Mouse (Mus musculus) cerebellum, adult 18-20 months (tissue): Measurements from ENCODE around the gene Kansl3.

Experiments used
- DNase-seq, 2 experiments: peaks; one replicate each; pipeline ENCODE4 v3.0.0; 2021

Gene Kansl3

DNA sequence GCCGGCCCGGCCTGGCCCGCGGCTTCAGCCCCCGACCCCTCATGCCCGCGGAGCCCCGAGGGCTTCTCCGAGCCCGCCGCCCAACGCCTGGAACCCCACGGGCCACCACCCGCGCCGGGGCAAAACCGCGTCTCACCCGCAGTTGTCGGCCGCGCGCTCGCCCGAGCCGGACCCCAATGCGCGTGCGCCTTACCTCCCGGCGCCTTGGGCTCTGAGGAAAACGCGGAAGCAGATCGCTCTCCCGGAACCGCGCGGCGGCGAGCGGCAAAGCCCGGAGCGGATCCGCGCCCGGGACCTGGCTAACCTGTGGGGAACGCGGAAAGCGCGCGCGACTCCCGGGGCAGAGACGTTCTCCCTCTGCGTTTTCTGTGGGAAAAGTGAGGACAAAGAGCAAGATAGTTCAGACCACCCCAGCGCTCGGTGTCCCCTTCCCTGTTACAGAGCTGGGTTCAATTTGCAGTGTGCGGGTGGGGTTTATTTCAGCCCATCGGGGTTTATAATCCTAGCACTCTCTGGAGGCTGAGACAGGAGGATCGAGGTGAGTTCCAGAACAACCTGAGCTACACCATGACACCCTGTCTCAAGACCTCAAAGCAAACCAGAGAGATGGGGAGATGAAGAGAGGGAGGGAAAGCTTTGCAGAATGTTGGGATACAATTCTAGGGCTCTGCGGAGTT is at the start of gene Kansl3:
Gene Kansl3 (minus strand): TSS at position 213 of the 677 bp plus-strand sequence.
- DNase-seq, result peak; percentile 78 to 94

DNA sequence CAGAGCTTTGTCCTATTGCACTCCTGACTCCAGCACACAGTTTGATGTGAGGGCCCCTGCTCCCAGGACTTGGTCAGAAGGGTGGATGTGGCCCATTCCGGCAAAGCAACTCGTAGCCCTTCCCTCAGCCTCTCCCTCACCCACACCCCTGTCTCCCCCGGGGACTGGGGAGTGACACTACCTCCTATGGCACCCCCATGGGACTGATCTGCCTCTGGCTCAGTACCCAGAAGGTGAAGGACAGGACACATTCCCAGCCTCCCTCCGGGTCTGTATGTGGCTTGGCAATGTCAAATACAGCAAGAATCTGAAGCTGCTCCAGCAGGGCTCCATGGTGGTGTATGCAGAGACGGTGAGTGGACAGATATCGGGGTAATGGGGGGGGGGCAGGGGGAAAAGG is 35.5 kb upstream of the Kansl3 start:
- no peak for DNase-seq

DNA sequence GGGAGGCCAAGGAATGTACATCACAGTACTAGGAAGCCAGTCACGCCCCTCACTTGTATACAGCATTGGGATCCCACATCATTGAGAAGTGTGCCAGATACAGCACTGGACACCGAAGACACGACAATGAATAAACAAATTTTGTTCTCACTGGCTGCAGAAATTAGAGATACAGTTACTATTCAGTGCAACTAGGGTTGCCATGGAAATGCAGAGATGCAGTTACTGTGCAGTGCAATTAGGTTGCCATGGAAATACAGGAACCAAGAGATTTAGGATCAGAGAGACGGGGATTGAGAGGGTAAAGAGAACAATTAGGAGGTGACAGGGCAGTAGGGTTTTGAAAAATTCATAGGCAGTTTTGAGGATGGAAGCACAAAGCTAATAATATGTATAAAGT is 32.5 kb upstream of the Kansl3 start:
- no peak for DNase-seq

DNA sequence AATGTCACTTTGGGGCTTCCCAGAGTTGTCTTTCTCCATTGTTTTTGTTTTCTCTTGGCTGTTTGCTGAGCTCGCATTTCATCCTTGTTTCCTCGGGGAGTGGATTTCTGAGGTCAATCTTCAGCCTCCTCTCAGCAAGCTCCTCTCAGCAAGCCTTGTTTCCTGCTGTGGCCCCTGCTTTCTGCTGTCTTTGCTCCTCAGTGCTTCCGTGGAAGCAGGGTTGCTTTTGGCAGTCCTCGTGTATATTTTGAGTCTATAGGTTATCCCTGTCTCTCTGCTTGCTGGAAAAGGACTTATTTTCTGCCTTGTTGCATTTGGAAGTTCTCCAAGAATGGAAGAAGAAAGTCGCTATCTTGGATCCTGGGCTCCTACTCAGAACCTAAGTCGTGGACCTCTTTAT is 28.1 kb upstream of the Kansl3 start:
- no peak for DNase-seq

DNA sequence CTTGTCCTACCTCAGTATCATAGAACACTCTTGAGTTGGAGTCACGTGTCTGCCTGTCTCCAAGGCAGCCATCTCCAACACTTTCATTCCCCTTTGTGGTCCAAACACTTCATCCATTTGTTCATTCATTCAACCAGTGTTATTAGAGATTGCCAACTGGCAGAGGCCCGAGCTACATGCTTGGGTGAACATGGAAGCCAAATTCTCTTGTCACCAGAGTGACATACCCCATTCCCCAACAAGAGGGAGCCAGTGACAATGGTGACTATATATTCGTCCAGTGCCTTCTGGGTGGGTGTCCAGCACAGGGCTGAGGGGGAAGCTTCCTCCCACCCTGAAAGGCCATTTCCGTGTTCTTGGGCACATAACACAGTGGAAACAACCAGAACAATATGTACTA is 10.6 kb upstream of the Kansl3 start:
- no peak for DNase-seq

DNA sequence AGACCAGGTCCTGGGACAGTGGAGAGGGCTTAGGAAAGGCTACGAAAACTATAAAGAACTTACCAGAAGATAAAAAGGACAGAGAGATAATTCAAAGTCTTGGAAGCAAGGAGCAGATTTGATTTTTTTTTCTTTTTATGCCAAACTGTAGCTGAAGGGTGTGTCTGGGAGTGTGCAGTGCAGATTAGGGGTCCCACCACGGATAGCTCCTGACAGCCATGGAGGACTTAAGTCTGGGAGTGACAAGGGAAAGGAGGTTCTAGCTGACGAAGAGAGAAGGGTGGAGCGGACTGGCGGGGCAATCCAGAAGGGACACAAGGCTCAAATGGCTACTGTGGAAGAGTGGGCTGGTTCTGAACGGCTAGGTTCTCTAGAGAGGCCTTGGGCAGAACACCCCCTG is 9.9 kb upstream of the Kansl3 start:
- no peak for DNase-seq

DNA sequence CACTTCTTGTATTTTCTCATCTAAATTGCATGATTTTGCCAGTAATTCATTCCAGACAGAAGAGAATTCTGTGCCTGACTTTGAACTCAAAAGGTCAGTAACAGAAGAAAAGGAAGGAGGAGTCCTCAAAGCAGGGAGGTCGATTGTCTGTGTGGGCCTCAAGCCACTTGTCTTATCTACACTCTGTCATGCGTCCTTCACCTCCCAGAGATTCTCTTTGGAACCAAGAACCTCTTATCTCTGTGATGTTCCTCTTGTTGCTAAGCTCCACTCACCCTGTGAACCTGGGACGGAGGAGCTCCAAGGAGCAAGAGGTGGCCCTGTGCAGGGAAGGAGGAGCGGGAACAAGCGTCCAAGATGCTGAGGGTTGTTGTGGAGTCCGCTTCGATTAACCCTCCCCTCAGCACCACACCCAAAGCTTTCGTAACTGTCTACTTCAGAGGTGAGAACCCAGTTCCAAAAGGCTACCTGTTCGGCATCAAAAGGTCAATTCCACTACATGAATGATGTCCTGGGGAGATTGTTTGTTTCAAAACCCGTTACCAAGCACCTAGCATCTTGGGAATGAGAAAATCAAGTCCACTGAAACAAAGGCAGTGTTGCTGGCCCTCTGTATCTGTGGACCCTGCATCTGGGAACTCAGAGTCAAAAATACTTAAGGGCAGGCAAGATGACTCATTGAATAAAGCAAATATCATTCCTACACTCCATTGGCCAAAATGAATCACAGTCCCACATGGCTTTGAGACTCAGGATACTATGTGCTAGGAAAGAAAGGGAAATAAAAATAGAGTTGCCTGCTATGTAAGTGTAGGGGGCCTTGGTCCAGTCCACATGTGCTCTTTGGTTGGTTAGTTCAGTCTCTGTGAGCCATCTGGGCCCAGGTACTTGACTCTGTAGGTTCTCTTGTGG is 3.2 kb upstream of the Kansl3 start, which contains the start of gene Fer1l5:
Gene Fer1l5 (plus strand): TSS at position 358 of the 912 bp plus-strand sequence.
- DNase-seq, result no peak

DNA sequence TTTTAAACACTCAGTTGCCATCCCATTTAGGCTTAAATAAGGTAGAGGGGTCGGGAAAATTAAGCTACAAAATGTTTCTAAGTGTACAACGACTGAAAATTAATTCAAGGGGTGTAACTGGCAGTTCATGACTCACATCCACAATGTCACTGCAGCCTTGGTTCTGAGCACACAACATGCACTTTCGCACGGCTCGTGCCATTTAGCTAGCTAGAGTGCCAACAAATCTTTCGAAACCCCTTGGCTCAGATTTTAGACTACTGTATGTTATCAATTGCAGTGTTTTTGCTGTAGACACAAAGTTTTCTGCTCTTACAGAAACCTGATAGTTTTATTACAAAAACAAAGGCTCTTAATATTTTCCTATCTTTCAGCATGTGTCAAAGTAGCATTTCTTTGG is 1.9 kb upstream of the Kansl3 start:
- no peak for DNase-seq

DNA sequence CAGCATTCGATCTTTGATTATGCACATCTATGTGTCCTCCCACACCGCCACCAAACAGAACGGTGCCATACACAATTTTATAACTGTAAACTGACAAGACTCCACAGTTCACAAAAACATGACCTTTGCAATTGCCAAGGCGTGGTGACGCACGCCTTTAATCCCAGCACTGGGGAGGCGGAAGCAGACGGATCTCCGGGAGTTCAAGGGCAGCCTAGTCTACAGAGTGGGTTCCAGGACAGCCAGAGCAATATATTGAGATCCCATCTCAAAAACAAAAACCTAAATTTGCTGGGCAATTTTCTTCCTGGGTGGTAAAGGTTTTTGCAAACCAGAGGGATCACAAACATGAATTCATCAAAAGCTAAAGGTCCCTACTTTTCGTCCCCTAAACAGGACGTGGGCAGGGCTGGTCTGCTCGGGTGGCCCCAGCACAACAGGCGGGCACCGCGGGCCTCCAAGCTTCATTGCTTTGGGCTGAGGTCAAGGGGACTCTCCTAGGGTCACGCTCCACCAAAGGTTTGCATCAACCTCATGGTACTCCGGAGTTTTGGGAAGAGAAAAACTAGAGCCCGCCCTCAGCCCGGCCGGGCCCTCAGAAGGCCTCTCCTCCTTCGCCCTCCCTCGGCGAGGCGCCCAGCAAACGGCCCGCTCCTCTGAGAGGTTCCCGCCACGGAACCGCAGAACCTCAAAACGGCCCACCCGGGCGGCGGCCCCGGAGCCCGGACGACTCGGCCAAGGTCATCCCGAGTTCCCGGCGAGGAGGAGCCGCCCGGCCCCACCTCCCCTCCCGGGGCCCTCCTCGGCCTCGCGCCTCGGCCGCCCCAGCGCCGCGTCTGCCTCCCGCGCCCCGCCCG is 641 bp downstream of the Kansl3 start:
- DNase-seq, result peak; percentile 24 to 51

DNA sequence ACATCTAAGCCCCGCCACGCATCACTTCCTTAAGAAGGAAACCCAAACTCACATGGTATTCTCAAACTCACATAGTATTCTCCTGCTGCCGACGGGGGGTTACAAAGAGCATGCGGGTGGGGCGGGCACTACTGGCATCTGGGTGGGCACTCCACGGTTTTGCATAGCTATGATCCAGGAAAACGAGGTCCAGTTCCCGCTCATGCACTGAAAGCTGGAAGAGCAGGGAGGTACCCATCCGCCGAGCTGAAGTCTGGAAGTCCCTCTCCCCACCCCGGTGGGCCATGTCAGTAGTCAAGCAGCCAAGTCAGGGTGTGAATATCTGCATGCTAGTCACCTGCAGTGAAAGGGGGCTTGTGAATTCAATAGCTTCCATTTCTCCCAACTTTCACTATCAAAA is 1.3 kb downstream of the Kansl3 start:
- DNase-seq, result peak in 1 of 2 experiments; percentile 13

DNA sequence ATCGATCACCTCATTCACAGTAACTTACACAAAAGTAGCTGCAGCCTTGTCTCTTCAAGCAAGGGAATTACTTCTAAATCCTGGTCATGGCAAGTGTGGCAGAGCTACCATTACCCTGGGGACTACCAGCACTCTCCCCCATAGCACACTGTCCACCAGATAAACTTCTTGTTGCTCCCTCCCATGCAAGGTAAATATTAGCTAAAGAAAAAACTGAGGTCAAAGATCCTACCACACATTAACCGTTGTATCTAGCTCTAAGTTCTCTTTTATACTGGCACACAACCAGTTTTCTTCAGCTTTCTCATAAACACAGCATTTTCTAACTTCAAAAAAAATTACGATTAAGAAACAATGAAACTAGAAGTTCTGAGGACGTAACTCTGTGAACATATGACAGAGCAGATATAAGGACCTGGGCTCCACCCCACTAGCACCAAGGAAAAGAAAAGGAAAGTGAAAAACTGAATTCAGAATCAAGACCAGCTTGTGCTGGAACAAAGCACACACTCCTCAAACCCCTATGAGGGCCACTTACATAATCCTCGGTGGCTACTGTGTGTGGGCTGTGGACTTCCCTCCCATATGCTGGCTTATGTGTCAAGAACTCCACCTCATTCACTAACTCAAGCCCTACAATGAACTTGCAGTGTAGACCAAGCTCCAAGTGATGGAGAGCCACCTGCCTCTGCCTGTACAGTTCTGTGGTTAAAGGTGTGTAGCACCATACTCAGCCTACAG is 11.9 kb downstream of the Kansl3 start:
- DNase-seq, result no peak

DNA sequence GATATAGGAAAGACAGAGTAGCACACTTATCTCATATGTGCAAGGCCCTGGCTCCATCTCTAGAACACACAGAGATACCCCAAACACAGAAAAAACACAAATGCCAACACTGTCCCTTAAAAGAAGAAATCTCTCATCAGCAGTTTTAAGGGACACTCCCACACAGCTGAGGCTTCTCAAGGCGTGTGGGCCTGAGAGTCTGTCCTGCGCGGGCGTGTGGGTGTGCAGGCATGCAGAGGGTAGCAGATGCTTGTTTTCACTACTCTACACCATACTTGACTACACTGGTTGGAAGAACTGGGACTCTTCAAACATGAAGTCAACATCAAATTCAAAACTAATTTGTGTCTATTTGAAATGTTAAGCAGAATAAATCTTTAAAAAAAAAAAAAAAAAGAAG is 16.6 kb downstream of the Kansl3 start:
- DNase-seq, result no peak

DNA sequence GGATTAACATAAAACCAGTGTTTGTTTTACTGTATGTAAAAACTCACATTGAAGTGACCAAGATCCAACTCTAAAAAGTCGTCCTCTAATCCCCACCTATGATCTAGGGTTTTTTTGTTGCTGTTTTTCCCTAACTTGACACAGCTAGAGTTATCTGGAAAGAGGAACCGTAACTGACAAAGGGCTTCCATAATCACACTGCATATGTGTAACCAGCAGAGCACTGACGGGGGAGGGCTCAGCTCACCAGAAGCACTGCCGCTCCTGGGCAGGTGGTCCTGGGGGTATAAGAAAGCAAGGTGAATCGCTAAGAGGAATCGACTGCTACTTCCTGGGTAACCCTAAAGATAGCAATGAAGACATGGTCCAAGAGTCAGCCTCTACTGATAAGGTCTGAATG is 26.4 kb downstream of the Kansl3 start:
- no peak for DNase-seq

DNA sequence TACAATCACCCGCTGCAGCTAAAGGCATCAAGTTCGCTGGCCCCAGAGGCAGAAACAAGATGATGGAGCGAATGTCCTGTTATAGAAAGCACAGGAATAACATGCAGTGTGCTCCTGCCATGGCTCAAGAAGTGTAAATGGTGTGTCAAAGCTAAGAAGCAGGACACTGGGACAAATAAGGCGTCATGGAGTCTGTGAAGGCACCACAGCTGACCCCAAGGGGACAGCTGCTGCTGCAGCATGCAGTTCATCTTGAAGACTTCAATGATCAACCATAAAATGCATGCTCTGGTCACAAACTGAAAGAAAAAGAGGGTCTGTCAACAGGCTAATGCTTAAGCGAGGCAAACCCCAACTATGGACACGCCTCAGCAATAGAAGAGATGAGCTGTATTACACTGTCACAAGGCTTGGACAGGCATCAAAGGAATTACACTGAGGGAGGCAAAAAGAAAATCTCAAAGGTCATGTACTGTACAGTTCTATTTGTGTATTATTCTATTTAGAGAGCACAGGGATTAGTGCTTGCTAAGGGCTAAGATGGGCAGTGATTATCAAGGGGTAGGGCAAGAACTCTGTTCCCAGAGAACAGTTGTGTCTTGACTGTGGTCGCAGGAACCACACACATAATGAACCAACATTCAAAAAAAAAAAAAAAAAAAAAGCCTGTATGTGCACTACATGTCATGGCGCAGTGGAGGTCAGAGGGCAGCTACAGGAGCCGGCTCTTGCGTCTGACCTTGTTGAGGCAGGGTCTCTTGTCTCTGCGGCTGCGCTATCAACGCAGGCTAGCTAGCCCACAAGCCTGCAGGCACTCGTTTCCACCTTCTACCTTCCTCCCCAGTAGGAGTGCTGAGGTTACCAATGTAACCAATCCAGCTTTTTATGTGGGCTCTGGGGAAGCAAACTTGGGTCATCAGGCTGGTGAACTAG is 35.8 kb downstream of the Kansl3 start:
- no peak for DNase-seq

DNA sequence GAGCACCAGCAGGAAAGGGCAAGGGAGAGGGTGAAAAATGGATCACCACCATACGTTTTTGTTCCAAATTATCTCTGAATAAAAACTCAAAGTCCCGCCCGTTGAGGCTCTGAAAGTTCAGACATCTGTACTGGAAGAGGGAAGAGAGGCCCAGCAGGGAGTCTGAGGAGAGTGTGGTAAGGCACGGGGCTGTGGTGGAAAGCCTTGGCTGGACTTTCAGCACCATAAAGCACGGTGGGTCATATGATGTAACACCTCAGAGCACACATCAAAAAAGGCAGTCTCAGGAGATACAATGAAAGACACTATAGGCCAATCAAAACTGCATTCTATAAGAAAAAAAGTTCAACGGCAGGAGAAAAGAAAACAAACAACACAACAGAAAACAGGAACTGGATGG is 37.2 kb downstream of the Kansl3 start:
- DNase-seq, result no peak

DNA sequence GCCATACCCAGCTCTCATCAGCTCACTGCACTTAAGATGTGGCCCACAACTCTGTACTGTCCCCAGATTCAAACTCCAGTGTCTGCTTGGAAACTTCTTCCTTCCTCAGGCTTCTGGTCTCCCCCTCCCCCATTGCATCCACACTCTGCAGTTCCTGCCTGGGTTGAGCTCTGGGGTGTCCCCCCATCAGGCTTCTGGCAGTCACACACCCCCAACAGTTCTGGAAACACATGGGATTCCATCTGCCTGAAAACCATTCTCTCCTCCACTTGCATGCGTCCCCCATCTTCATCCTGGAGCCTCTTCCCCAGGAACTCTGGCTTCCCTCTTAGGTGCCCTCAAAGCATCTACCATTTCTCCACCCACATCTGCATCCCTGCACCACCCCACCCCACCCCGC is 42.2 kb downstream of the Kansl3 start:
- no peak for DNase-seq

DNA sequence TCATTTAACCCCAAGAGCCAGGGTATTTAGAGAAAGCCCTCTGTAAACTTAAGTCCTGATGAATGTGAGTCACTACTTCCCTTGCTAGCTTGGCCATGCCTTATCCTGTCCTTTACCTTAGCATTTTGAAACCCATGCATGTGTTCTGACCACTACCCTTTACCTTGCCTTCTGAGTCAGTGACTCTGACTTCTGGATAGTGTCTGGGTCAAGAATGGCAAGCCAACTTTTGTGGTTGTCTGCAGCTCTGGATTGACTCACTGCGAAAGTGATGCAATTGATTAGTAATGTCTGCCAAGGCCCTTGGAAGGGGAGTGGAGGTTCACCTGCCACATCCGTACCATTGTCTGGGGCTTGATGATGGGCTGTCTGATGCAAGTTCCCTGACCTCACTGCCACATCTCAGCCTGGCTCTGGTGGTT is 43.1 kb downstream of the Kansl3 start:
- DNase-seq, result no peak

DNA sequence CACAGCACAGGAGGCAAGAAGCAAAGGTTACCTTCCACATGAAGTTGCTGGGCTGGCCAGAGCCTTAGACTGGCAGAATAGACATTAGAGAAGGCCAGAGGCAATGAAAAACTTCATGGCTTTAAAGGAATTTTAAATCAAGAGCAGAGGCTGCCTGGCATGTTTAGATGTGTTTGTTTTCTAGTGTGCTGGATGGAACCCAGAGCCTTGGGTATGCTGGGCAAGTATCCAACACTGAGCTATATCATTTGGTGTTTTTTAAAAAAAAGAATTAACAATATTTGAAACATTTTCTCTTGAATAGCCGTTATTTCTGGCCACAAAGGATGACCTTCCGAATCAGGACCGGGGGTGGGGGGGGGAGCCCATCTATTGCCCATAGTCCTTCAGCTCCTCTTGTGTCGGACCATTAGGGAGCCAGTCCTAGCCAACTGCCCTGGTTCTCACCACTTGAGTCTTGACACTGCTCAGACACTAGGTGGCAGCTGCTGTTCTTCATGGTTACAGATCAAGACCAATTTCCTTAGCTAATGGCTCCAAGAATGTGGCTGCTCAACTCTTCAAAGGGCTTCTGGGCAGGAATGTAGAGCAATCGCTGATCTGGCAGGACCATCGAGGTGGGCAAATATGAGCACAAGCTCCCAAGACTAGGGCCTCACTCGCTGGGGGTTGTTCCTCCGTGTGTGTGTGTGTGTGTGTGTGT is 45.1 kb downstream of the Kansl3 start:
- peak; percentile 47 to 66 for DNase-seq

DNA sequence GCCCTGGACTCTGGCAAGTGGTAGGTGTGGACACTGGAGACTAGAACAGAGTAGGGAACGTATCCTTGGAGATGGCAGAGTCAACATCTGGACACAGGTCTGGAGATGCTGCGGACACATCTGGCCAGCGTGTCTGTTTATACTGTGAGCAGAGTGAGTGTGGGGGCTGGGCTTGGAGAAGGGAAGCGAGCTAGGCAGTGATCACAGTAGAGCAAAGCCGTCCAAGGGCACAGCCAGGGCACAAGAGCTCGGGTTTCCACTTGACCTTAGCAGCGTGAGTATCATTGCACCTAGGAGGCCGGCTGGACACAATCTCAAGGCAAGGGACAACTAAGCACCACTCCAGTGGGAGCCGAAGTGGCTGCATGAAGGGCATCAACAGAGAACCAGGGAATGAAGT is 45.9 kb downstream of the Kansl3 start:
- DNase-seq, result no peak

DNA sequence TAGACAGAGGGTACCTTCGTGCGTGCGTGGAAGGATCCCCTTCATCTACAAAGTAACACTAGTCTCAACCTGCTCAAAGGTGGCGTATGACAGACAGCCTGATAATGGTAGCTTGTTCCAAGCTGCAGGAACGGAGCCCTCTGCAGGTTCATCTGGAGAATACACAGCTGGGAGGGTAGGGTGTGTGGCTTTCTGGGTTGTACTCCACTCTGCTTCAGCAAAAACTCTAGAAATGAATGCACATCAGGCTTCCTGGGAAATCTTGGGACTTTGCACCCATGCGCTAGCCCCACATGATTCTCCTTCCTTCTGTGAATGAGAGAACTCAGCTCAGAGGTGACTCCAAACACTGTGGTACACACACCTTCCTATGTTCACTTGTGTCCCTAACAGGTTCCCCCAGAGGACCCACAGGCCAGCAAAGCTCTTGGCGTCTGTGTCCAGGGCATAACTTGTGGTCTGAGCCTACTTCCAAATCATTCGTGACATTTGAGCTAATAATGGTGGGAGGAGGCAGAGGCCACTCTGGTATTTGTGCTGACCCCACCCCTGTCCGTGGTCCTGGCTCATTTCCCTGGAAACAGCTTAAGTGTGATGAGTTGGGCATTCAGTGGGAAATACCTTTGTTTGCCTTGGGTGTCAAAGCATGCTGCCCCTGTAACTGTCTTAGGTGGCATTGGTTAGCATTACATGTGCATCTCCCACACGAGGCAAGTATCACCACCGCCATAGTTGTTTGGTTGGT is 47.0 kb downstream of the Kansl3 start:
- peak in 1 of 2 experiments; percentile 29 for DNase-seq
